ENCODE assay signal across 8 mouse cellular contexts in genomic region chr3:35688781-35689180, GRCm38 (mm10).
DNase-seq lines count a peak whose midpoint lies in the region; ATAC-seq and TF ChIP-seq lines count a peak whose summit lies in the region.

No protein-coding gene starts in this region.

- H3K4me1 ChIP-seq in liver, embryonic 12.5 days = no peaks in the 10 kb centered on the region
- no peaks in the 10 kb centered on the region for H3K4me1 ChIP-seq in lung, postnatal 0 days (ENCODE audit: insufficient read depth, low read depth, low read length)

- H3K4me3 ChIP-seq in liver, embryonic 12.5 days = no peak overlapping the region
- no peak overlapping the region for H3K4me3 ChIP-seq in lung, postnatal 0 days (ENCODE audit: low read depth, low read length)

- no peak overlapping the region for H3K9ac ChIP-seq in liver, embryonic 12.5 days
- no peak overlapping the region for H3K9ac ChIP-seq in lung, postnatal 0 days (replicated peaks; ENCODE audit: low read depth)

- TF ChIP-seq CTCF in lung, postnatal 0 days (IDR thresholded peaks at IDR 0.05) = peak; percentile 84

- no peak overlapping the region for H3K4me2 ChIP-seq in liver, embryonic 12.5 days
- H3K4me2 ChIP-seq in lung, postnatal 0 days (replicated peaks; ENCODE audit: low read depth, low read length) = no peak overlapping the region

- TF ChIP-seq EP300 in lung, postnatal 0 days (IDR thresholded peaks at IDR 0.05) = no peak

- no peaks in the 10 kb centered on the region for H3K27me3 ChIP-seq in liver, embryonic 12.5 days (replicated peaks)
- no peaks in the 10 kb centered on the region for H3K27me3 ChIP-seq in lung, postnatal 0 days (replicated peaks; ENCODE audit: insufficient read depth, low read length)

- peak; percentile 6 for DNase-seq in liver
- DNase-seq in NIH3T3 (ENCODE audit: low read depth) = peak; percentile 69
- DNase-seq in embryo, embryonic 11.5 days (ENCODE audit: low read depth, low spot score) = peak; percentile 20
- peak; percentile 11 to 17 for DNase-seq in kidney, adult 8-10 months
- DNase-seq in lung, postnatal 0 days (ENCODE audit: low spot score) = peak; percentile 83
- peak; percentile 10 for DNase-seq in skeletal muscle tissue, adult 2 months (ENCODE audit: low read depth, low spot score)
- no peak for DNase-seq in ovary, postnatal 10 days (ENCODE audit: low spot score)

- H3K36me3 ChIP-seq in liver, embryonic 12.5 days = no peaks in the 10 kb centered on the region
- no peaks in the 10 kb centered on the region for H3K36me3 ChIP-seq in lung, postnatal 0 days (ENCODE audit: insufficient read depth, low read length)

- 23% methylated on average over 4 of the region's 4 CpGs for WGBS in liver, embryonic 12.5 days (ENCODE audit: insufficient replicate concordance)
- WGBS in lung, postnatal 0 days = 14% methylated on average over 4 of the region's 4 CpGs

- no peak for ATAC-seq in liver, embryonic 12.5 days
- peak; percentile 63 for ATAC-seq in lung, postnatal 0 days

- no peak overlapping the region for H3K27ac ChIP-seq in liver, embryonic 12.5 days
- no peak overlapping the region for H3K27ac ChIP-seq in lung, postnatal 0 days (ENCODE audit: low read length)

- no peaks in the 10 kb centered on the region for H3K9me3 ChIP-seq in liver, embryonic 12.5 days (replicated peaks)
- no peaks in the 10 kb centered on the region for H3K9me3 ChIP-seq in lung, postnatal 0 days (ENCODE audit: low read length)
